Mouse (Mus musculus): Measurements from ENCODE around the gene Ccnb1. TPM values are rescaled to one million over a fixed set of nuclear protein-coding genes. Genes with fewer than 3 reads are reported as not detected.

The Ccnb1 gene
- total RNA-seq, 2 experiments from 2014 or later, result 42.2 to 59.1 TPM

Other genes with a start within 250 kb of the Ccnb1 start
- 10 to 100 TPM; 16.1 to 18.5 TPM for gene Ocln, start 233.9 kb downstream of the Ccnb1 start, total RNA-seq (2021)
- gene Marveld2, start 169.6 kb downstream of the Ccnb1 start, total RNA-seq (2021), result 1 to 10 TPM; 2.6 to 4.4 TPM
- 10 to 100 TPM; 90.4 to 92.4 TPM for gene Ak6, start 135.6 kb downstream of the Ccnb1 start, total RNA-seq (2021)
- gene Rad17, start 135.5 kb downstream of the Ccnb1 start, total RNA-seq (2021), result 10 to 100 TPM; 21.6 to 22.0 TPM
- 10 to 100 TPM; 10.1 to 15.0 TPM for gene Taf9, start 135.0 kb downstream of the Ccnb1 start, total RNA-seq (2021)
- 1 to 10 TPM; 3.3 to 3.7 TPM for gene Ccdc125, start 116.9 kb downstream of the Ccnb1 start, total RNA-seq (2021)
- gene Cdk7, start 55.6 kb downstream of the Ccnb1 start, total RNA-seq (2021), result 10 to 100 TPM; 66.5 to 68.2 TPM
- gene Mrps36, start 41.9 kb downstream of the Ccnb1 start, total RNA-seq (2021), result 100 to 1,000 TPM in 1 of 2 experiments, 10 to 100 TPM in 1; 95.5 to 102 TPM
- gene Cenph, start 10.7 kb downstream of the Ccnb1 start, total RNA-seq (2021), result 10 to 100 TPM in 1 of 2 experiments, 1 to 10 TPM in 1; 9.3 to 12.9 TPM
- 10 to 100 TPM; 50.3 to 51.3 TPM for gene Slc30a5, start 46.9 kb upstream of the Ccnb1 start, total RNA-seq (2021)

Measured in adrenal gland, postnatal 4 days (tissue).